Mouse (Mus musculus): Measurements from ENCODE around the gene Ing3. TPM values are rescaled to one million over a fixed set of nuclear protein-coding genes. Genes with fewer than 3 reads are reported as not detected.

The Ing3 gene
- total RNA-seq, 2 experiments from 2014 or later: 24.4 to 25.9 TPM

DNA sequence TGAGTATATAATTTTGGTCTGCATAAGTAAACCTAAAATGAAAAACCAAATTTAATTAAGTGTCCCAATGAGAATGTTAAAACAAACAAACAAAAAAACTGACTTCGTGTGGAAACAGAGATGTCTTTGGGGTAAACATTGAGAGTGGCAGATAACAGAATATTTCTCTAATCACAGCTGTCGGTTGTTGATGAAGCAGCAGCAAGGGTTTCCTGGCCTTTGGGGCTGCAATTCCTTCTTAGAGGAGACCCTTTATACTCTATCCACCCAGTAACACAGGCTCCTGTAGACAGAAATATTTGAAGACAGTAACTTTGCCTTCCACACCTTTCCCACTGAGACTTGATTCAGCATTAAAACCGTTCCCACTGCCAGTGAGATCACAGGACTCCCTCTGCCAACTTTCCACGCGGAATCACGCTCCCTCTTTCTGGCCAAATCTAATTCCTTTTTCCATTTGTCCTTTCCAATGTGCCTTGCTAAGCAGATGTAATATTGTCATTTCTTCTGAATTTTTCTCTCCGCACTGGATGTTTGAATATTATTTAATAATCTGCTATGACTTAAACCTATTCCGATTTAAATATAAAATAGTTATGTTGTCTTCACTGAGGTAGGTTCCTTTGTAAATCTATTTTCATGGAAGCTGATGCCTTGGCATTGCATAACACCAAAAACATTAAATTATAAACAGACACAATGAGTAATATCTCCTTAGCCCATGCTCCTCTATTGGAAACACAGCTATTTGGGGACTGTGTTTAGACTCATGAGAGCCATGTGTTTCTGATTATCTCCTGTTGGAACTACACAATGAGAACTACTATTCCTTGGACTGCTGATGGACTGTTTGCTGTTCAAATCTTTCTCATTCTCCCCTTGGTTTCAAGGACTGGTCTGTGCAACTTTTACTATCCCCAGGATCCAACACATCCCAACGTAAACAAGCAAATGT, 41.1 kb downstream of the Ing3 start:
- DNase-seq (ENCODE audit: low spot score in 2 of 2): no peak

DNA sequence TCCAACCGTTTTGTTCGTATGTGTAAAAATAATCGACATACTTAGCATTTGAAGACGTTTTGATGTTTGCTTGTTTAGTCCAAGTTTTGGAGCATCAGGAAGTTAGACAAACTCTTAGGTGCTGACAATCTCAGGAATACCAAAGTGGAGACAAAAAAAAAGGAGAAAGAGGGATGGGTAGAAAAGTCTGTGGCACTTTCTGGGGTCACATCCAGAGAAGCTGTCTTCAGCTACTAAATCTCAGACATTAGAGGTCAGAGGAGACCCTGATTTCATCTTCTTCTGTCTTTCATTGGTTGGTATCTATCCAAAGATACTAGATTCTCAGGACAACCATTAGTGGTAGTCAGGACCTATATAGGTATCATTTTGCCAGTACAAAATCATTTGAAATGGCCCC, 41.8 kb downstream of the Ing3 start:
- no peak for DNase-seq (ENCODE audit: low spot score in 2 of 2)

DNA sequence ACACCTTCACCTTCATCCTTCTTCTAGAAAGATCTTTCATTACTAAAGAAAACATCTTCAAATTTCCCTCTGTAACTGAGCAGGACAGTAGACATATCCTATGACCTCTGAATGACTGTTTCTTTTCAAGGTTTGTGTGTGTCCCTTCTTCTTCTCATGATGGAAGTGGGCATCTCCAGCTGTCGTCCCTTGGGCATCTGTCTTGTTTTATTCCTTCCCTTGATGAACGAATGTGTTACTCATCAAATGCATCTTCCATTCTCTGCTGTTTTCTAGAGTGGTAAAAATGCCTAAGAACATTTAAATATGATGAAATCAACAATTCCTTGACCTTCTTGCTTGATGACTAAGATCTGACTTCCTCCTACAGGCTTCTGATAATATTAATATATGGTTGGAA, 43.7 kb downstream of the Ing3 start:
- no peak for DNase-seq (ENCODE audit: low spot score in 2 of 2)

DNA sequence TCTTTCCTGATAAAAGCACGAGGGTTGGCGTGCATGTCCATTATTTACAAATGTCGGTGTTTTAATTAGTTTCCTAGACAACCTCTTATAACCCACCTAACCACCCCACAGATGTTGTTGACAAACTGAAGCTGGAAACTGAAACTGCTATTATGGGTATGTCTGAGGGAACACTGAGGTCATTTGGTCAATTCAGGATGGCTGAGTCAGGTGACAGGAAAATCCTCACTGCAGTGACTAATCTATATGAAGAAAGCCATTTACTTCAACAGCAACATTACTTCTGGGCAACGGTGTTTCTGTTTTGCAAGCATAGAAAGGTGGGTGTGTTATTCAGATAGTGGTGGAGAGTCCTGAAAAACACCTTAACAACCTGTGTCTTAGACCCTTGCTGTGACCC, 48.8 kb downstream of the Ing3 start:
- DNase-seq (ENCODE audit: low spot score in 2 of 2): no peak

DNA sequence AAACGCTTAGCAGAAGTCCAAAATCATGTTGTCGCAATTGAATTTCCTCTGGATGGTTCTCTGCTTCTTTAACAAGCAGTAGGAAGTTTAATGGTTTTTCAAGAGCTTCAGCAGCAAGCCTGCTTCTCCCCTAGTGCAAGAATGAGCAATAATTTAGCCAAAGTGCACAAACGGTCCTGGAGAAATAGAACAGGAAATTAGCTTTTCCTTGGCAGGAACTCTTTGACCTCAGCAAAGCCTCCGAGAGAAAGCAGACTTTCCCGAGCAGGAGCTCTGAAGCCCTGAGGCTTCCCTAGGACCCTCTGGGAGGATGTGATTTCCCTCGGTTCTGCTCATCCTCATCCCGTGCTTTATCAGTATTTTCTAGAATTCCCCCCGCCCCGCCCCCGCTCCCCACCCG, 49.7 kb downstream of the Ing3 start:
- no peak for DNase-seq (ENCODE audit: low spot score in 2 of 2)

DNA sequence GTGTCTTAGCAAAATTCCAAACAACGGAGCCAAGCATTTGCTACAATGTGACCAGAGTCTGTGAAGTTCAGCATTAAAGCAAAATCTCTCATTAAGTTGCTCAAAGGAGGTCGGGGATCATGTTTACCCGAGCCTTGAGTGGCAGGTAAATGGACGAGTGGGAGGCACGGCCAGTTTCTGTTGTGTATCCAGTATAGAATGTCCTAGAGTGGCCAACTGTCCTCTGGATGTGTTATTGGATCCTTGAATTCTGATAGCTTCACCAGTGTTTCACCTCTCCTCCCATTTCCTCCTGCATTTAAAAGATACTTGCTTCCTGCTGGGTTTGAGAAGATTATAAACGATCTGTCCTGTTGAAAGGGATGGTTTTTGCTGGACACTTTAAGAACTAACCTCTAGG, 50.7 kb downstream of the Ing3 start:
- no peak for DNase-seq (ENCODE audit: low spot score in 2 of 2)

DNA sequence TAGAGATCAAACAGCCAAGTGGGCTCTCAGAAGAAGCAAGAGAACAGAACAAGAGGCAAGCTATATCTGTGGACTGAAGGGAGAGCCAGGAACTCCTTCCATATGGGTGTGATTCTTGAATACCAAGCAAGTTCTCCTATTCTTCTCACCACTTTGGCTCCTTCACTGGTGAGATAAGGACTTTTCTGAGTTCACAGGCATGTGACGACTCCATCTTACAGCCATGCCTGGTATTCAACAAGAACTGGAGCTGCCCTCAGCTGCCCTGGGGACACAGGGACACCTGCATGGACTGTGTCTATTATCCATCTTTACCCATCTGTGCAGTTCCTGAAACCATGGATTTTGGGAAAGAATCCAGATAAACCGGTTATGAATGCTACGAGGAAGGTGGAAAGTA, 51.5 kb downstream of the Ing3 start:
- DNase-seq (ENCODE audit: low spot score in 2 of 2): no peak

DNA sequence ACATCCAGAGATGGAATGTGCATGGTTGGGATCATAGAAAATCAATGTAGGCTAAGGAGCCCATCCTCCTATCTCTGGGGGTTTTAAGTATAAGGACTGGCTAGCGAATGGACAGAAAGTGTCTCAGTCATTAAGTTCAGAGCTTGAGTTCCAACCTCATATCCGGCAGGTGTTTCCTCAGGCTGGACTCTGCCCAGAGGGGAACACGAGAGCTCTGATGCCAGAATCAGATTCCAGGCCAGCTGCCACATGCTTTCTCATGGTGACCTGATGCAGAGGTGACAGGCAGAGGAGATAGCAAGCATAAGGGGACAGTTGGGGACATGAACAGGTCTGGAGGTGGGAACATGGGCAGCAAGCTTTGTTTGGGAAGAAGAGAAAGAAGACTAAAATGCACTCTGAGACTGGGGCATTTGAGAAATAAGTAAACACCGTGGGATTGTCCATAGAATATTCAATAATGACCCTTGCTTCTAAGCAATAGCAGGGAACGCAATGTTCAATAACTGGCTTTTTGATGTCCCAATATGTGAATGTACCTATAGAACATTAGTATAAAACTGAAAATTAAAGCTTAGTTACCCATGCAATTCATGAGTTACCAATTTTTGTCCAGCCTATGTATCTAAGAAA, 52.0 kb downstream of the Ing3 start:
- no peak for DNase-seq (ENCODE audit: low spot score in 2 of 2)

DNA sequence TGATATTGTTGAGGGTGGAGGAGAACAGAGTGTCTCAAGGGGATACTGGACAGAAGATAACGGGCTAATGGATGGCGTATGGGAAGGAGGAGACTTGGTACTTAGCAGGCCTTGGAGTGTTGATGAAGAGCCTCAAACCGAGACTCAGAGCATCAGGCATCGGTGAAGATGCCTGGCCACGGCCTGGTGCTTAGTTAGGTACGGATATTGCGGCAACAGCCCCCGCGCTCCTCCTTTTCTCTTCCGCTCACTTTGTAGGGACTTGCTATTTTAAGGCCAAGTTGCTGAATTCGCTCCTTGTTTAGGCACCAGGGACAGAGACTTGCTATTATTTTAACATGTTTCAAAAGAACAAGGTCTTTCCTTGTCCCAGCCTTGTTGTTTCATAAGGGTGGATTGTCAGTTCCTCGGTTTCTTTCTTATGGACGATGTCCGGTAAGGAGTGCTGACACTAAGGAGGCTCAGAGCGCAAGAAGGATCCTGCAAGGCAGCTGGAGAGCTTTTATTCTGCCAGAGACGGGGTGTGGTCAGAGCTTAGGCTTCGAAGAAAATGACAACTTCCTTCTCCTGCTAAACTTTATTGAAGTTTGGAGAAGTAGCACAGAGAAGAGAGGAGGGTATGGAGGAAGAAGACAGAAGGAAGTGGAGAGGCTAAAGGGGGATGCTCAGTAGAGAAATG, 53.3 kb downstream of the Ing3 start:
- DNase-seq (ENCODE audit: low spot score in 2 of 2): no peak

DNA sequence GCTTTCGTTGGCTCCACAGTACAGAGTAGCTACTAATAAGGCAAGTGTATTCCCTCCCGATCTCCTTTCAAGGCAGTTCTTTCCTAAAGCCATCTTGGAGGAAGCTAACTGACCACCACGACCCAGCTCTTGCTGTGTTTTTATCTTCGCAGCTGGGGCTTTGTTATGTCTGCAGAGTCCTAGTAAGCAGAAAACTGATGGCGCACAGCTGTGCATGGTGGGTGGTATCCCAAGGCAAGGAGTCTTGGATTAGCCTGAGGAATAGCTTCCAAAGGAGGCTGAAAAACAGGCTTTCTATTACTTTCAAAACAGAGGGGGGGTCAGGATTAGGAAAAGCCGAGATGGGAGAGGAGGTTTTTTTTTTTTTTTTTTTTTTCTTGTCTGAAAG, 53.8 kb downstream of the Ing3 start:
- DNase-seq (ENCODE audit: low spot score in 2 of 2): no peak

DNA sequence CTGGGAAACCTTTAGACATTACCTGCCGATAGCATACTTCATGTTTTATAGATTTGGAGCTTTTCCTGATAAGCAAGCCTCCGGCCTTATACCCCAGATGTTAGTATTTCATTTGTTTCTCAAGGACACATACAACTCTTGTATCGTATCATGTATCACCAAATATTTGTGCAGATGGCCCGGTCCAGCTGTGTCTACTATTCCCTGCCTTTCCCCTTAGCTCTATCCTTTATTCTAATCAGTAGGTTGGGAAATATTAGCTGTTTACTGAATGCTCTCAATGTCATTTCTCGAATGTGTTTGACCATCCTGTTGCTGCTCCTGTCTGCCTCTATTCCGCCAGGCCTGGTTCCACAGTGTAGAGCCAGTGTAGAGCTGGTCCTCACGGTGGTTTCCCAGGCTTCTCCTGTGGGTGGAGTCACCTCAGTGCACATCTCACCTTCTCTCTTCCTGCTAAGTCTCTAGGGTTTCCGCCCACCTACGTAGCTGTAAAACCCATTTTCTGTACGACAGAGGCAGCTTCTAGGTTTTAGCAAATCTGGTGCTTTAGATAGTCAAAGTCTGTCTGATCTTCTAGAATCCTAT, 54.7 kb downstream of the Ing3 start:
- DNase-seq (ENCODE audit: low spot score in 2 of 2): no peak

DNA sequence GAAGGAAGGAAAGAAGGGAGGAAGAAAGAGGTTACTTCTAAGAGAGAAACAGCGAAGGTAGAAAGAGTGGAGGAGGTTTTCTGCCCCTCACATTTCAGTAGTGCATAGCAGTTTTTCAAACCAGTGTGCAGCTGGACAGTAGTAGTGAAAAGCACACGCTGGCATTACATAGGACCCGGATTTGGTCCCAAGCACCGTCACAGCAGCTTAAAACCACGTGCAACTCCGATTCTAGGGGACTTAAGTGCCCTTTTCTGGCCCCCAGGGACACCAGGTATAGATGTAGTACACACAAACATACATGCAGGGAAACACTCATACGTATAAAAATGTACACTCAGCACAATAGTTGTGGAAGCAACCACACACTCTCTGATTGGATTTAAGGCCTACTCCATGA, 59.0 kb downstream of the Ing3 start:
- no peak for DNase-seq (ENCODE audit: low spot score in 2 of 2)

DNA sequence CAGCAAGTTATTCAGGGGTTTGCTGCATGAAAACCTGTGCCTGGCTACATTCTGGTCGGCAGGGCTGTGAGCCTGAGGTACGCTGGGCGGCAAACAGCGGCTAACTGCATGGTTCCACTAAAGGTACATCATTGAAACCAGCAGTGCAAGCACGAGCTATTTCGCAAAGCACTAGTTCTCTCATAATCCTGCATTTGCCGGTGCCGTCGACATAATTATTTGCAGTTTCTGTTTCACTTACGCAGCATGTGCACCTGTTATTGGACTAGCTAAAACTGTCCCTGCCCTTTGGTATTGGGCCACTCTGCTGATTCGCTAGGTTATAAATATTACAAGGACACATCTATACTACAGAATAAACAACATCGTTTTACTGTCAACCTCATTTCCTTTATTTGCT, 60.9 kb downstream of the Ing3 start:
- no peak for DNase-seq (ENCODE audit: low spot score in 2 of 2)

DNA sequence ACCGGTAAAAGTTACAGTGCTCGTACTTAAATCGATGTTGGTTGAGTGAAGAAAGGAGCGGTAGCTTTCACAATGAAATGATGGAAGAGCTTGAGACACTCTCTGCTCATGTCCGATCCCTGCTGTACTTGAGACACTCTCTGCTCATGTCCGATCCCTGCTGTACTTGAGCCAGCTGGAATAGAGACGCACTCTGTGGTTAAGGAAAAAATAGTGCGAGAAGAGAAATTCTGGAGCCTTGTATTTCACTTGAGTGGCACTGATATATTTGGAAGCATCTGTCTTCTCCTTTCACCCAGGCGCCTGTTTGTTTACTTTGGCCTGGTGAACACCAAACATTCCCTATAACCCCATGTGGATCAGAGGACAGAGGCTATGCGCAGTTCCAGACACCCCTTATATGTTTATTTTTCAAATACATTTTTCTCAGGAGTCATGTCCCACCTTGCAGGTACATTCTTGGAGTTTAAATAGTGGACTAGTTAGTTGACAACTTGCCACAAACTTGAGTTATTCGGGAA, 61.5 kb downstream of the Ing3 start:
- DNase-seq (ENCODE audit: low spot score in 2 of 2): no peak

DNA sequence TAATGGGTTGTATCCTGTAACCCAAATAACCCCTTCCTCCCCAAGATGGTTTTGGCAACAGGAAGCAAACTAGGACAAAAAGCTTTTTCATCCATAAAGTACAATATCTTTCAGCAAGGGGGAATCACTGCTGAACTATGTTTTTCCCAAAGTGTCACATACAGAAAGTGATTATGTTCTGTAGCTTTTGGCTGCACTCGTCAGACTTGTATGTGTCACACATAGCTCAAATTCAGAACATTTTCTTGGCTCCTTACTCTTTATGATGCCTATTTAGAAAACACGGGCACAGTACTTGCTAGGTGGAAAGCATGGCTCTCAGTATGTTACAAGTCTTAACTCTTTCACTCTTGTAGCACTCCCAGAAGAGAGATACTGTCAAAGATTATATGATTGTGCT, 62.2 kb downstream of the Ing3 start:
- no peak for DNase-seq (ENCODE audit: low spot score in 2 of 2)

DNA sequence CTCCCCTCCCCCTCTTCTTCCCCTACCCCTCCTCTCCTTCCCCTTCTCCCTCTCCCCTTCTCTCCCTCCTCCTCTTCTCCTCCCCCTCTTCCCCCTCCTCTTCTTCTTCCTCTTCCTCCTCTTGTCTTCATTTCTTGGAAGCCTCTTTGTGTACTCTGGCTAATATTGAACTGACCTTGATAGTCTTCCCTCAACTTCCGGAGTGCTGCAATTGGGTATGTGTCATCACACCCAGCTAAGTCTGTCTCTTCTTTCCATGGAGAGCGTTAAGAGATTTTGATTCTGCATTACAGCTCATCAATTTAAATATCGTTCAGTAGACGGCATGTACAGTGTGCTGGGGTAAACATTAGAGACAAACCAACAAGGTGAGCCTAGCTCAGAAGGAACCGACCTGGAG, 62.7 kb downstream of the Ing3 start:
- no peak for DNase-seq (ENCODE audit: low spot score in 2 of 2)

DNA sequence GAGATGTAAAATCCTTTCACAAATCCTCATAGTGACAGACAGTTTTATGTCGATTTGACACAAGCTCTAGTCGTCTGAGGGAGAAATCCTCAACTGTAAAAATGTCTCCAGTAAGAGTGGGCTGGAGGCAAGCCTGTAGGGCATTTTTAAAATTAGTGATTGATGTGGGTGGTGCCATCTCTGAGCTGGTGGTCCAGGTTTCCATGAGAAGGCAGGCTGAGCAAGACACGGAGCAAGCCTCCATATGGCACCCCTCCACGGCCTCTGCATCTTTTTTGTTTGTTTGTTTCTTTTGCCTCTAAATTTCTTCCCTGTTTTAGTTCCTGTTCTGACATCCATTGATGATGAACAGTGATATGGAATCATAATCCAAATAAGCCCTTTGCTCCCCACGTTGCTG, 63.1 kb downstream of the Ing3 start:
- no peak for DNase-seq (ENCODE audit: low spot score in 2 of 2)

DNA sequence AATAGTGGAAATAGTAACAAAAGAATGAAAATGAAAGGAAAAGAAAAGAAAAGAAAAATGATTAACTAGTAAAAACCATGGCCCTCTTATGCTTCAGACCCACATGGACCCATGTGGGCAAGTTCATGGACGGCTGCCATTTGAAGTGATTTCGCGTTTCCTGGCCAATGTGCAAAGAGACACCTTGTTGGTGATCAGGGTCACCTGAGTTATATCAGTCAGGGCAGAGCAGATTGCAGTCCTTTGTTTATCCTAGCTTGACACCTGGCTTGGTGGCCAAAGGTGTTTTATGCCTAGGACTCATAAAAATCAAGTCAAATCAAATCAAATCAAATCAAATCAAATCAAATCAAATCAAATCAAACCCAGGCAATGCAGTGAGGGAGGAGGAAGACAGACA, 64.0 kb downstream of the Ing3 start:
- no peak for DNase-seq (ENCODE audit: low spot score in 2 of 2)

DNA sequence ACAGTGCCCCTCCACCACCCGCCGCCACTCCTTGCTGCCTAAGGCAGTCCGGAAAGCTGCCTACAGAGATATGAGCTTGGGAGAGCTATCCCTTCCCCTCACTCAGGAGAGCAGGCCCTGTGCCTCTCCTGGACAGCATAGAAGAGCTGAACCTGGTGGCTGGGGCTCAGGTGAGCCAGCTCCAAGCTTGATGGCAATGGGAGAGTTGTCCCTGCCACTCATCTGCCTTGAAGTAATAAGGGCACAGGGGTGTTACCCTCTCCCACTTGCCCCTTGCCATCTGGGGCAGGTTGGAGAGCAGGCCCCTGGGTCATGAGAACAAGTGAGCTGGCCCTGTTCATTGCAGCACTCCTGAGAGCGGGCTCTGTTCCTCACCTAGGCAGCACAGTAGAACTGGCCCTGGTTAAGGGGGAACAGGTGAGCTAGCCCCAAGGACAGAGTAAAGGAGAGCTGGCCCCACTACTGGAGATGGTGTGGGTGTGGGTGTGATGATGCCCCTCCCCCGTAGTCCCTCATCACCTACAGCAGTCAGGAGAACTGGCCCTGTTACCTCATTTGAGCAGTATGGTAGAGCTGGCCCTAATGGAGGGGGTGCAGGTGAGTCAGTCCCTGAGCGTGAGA, 65.0 kb downstream of the Ing3 start:
- no peak for DNase-seq (ENCODE audit: low spot score in 2 of 2)

DNA sequence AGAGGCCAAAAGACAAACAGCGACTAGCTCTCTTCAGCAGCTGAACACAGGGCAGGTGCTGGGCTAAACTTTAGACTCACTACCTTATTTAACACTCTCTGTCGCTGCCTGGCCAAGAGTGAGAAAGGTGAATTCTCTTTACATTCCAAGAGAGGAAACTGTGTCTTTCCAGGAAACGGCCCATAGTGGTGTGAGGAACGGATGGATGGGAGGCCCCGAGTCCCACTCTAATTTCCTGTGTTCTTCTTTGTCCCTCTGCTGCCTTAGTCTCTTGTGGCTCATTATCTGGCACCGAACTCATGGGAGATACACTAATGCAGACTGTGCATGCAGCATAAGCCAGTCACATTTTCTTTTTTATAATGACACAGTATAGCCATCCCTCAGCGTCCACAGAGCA, 68.3 kb downstream of the Ing3 start:
- DNase-seq (ENCODE audit: low spot score in 2 of 2): no peak

DNA sequence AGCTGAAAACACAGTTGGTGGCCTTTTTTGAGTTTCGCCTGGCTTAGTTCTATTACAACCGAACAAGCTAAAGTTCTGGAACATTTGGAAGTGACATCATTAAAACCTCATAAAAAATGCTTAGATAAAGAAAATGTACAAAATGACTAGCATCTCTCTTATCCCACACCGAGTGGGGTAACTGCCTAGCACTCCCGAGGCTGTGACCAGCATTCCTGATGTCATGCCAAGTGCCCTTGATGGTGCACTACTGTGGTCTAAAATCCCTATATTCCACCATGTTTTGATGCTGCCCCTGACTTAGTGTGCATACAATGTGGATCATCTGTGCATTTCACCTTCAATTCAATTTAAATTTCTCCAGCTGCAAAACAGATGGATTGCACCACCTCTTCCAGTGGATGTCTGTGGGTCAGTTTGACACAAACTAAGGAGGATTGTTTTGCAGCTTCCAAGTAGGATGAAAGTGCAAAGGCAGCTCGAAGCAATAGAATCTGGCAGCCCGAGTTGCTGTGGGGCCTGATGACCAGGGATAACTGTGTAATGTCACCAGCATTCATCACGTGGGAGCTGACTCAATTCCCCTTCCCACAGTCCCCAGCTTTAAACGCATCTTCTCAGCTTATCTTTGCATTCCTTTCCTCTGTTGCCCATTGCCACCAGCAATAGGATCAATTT, 69.5 kb downstream of the Ing3 start:
- DNase-seq (ENCODE audit: low spot score in 2 of 2): no peak
